Mouse (Mus musculus) macrophage (primary cell): Measurements from ENCODE around the gene Arid1b. TPM values are rescaled to one million over a fixed set of nuclear protein-coding genes. Genes with fewer than 3 reads are reported as not detected.

ENCODE experiments used
- H3K27ac ChIP-seq: fragments of 350-480 bp; formaldehyde crosslinking; 2 replicates; pipeline ENCODE4 v1.9.0; 2021
- H3K36me3 ChIP-seq: fragments of 350-480 bp; formaldehyde crosslinking; 2 replicates; pipeline ENCODE4 v1.9.0; 2021; ENCODE audit errors: inconsistent target
- H3K4me3 ChIP-seq: fragments of 350-480 bp; formaldehyde crosslinking; 2 replicates; pipeline ENCODE4 v1.9.0; 2021; ENCODE audit errors: inconsistent target
- H3K79me2 ChIP-seq: fragments of 350-480 bp; formaldehyde crosslinking; 2 replicates; pipeline ENCODE4 v1.9.0; 2021; ENCODE audit errors: inconsistent target
- WGBS: methylation state at CpG from one replicate; pipeline ENCODE4 v1.1.7; 2026; ENCODE audit warnings: inconsistent platforms; ENCODE audit not compliant: missing documents; 5-methylcytosine and 5-hydroxymethylcytosine counted together
- polyA plus RNA-seq: library from polyadenylated mRNA; stranded (reverse); fragments of 250-400 nt; gene quantifications from 3 replicates; pipeline ENCODE4 v1.2.4, GENCODE M21; 2018; ENCODE audit warnings: inconsistent platforms

Gene Arid1b
- polyA plus RNA-seq, 1 experiment from 2014 or later, result 20.1 TPM

DNA sequence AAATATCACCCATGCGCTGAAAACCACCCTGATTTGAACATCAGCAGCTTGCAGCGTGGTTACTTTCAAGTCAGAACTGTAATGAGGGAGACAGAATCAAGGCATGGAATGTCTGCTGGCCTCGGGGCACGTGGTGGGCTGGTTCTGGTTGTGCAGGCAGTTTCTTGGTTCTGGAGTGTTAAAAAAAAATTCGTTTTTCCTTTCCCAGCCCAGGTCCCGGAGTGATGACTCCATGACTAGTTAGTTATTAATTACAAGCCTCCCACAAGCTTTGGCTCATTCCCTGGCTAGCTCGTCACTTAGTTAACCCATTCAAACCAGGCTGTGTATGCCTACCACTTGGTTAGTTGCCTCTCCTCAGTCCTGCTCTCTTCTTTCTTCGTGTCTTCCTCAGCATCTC is 56.1 kb downstream of the Arid1b start:
- WGBS, result 97% methylated on average over 8 of the region's 8 CpGs
- H3K27ac ChIP-seq, result no peak overlapping the region
- peaks cover 100% of the 10 kb centered on the region; the same call in 1 of the 2 replicates for H3K79me2 ChIP-seq
- H3K4me3 ChIP-seq, result no peak overlapping the region
- no peaks in the 10 kb centered on the region for H3K36me3 ChIP-seq

DNA sequence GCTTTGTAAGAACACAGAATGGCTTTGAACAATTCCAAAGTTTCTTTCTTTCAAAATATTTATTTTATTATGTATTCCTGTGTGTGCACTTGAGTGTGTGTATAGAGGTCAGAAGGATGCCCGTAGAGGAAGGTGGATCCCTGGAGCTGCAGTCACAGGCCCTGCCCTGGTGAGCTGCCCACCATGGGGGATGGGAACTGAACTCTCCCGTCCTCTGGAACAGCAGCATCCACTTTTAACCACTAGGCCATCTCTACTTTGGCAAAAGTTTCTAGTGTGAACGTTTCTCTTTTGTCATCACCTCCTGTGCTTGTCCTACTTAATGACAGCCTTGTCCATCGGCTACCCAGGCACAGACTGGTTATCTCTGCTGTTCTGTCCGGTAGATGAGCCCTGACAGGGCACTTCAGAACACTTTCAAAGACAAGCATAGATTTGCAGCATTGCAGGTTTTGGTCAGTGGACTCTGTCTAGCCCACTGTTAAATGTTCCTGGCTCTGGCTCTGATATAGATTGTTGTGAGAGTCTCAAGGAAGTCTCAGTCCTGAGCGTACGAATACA is 56.9 kb downstream of the Arid1b start:
- Histone ChIP-seq H3K27ac (no peak overlapping the region), H3K79me2 (peaks cover 100% of the 10 kb centered on the region; the same call in 1 of the 2 replicates), H3K36me3 (no peaks in the 10 kb centered on the region), H3K4me3 (no peak overlapping the region)
- WGBS, result 89% methylated on average over 7 of the region's 7 CpGs

- H3K36me3 ChIP-seq, result no peaks in the 10 kb centered on the region
- H3K4me3 ChIP-seq, result no peak overlapping the region
- 93% methylated on average over 10 of the region's 10 CpGs for WGBS
- peaks cover 100% of the 10 kb centered on the region; the same call in 1 of the 2 replicates for H3K79me2 ChIP-seq
- H3K27ac ChIP-seq, result no peak overlapping the region
Measured at GRCm38 (mm10) chr17:5052091-5052799, 58.1 kb downstream of the Arid1b start.

GRCm38 (mm10) chr17:5052800-5053179 is 58.7 kb downstream of the Arid1b start:
- H3K79me2 ChIP-seq, result peaks cover 100% of the 10 kb centered on the region; the same call in 1 of the 2 replicates
- no peaks in the 10 kb centered on the region for H3K36me3 ChIP-seq
- WGBS, result 92% methylated on average over 4 of the region's 4 CpGs
- no peak overlapping the region for H3K27ac ChIP-seq
- H3K4me3 ChIP-seq, result no peak overlapping the region

DNA sequence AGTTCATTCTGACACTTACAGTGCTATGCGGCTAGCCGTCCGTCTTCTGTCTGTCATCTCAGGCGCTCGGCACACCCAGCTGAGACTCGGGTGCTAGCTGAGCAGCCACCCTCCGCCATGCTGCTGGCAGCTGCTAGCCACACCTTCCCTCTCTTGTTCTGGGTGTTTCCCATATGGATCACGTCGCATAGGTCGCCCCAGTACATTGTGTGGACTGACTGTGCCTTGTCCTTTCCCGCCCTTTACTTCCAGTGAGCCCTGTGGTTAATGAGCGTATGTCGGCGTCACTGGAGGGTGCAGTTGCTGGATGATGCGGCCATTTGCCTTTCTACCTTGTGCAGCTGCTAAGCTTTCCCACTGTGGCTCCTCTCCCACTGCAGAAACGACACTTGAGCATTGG is 59.1 kb downstream of the Arid1b start:
- Histone ChIP-seq H3K79me2 (peaks cover 100% of the 10 kb centered on the region; the same call in 1 of the 2 replicates), H3K4me3 (no peak overlapping the region), H3K27ac (no peak overlapping the region), H3K36me3 (no peaks in the 10 kb centered on the region)
- 83% methylated on average over 16 of the region's 16 CpGs for WGBS

DNA sequence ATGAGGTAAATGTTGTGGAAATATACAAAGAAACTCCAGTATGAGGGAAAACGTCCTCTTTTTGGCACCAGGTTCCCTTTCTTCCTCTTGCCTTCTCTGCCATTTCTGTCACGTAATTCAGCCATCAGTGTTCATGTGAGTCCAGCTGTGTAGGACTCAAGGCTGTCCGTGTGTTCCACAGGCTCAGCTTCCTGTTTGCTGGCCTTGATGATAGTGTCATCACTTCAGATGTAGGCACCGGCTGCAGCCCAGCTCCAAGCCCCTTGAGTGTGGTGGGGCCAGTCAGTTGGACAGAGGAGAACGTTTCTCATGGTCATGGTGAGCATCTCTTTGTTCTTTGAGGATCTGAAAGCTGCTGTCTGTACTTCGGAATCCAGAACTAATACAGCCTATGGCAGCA is 61.3 kb downstream of the Arid1b start:
- H3K4me3 ChIP-seq, result no peak overlapping the region
- peaks cover 100% of the 10 kb centered on the region for H3K79me2 ChIP-seq
- H3K36me3 ChIP-seq, result no peaks in the 10 kb centered on the region
- WGBS, result 62% methylated on average over 6 of the region's 6 CpGs
- H3K27ac ChIP-seq, result no peak overlapping the region

- 94% methylated on average over 4 of the region's 4 CpGs for WGBS
- peaks cover 100% of the 10 kb centered on the region for H3K79me2 ChIP-seq
- no peak overlapping the region for H3K27ac ChIP-seq
- no peaks in the 10 kb centered on the region for H3K36me3 ChIP-seq
- no peak overlapping the region for H3K4me3 ChIP-seq
Measured at GRCm38 (mm10) chr17:5056654-5057053, 62.5 kb downstream of the Arid1b start.

DNA sequence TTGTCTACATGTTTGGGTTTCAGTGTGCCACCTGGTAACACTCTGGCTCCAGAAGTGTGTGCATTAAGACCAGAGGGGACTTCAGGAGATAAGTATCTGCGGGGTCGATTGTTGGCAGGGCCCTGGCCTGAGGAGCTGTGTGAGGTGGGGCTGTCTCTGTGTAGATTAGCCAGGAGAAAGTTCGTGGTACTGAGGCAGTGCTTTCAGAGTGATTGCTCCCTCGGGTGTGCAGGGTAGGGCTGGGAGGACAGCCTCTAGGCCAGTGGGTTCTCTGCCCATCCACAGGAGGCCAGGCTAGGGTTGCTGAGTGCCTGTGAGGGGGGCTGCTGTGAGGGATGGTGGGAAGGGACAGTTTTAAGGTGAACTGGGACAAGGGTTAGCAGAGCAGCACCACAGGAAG is 63.2 kb downstream of the Arid1b start:
- WGBS, result 52% methylated on average over 4 of the region's 4 CpGs
- H3K36me3 ChIP-seq, result no peaks in the 10 kb centered on the region
- no peak overlapping the region for H3K27ac ChIP-seq
- H3K4me3 ChIP-seq, result no peak overlapping the region
- H3K79me2 ChIP-seq, result peaks cover 100% of the 10 kb centered on the region

GRCm38 (mm10) chr17:5057944-5058720 is 64.0 kb downstream of the Arid1b start:
- Histone ChIP-seq H3K27ac (no peak overlapping the region), H3K4me3 (no peak overlapping the region), H3K36me3 (no peaks in the 10 kb centered on the region), H3K79me2 (peaks cover 100% of the 10 kb centered on the region)
- 72% methylated on average over 9 of the region's 10 CpGs for WGBS

- H3K27ac ChIP-seq, result no peak overlapping the region
- peaks cover 94% of the 10 kb centered on the region for H3K79me2 ChIP-seq
- no peaks in the 10 kb centered on the region for H3K36me3 ChIP-seq
- 95% methylated on average over 9 of the region's 9 CpGs for WGBS
- H3K4me3 ChIP-seq, result no peak overlapping the region
Measured at GRCm38 (mm10) chr17:5059092-5059601, 65.0 kb downstream of the Arid1b start.

DNA sequence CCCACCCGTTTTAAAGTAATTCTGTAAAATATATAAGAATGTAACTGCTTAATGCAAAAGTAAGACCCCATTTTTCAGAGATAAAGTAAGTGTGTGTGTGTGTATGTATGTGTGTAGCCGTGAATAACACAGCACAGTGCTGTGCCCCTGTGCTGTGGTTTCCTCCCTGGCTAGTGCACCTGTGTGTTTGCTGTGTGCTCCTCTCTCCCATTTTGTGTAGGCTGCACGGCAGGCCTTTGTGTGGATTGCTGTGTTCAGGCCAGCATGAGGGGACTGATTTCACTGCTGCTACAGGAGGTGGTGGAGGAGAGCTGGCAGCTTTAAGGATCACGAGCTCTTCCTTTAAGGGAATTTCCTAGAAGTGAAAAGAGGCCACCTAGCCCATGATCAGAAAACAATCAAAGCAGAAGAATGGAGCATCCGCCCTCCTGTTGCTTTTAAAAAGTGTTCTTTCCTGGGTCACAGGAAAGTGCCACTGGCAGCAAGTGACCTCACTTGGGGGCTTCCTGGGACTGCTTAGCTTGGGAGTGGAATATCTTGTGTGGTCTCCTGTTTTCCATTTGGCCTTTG is 66.5 kb downstream of the Arid1b start:
- Histone ChIP-seq H3K36me3 (no peaks in the 10 kb centered on the region), H3K27ac (no peak overlapping the region), H3K79me2 (peaks cover 94% of the 10 kb centered on the region), H3K4me3 (no peak overlapping the region)
- WGBS, result 83% methylated on average over 5 of the region's 5 CpGs

DNA sequence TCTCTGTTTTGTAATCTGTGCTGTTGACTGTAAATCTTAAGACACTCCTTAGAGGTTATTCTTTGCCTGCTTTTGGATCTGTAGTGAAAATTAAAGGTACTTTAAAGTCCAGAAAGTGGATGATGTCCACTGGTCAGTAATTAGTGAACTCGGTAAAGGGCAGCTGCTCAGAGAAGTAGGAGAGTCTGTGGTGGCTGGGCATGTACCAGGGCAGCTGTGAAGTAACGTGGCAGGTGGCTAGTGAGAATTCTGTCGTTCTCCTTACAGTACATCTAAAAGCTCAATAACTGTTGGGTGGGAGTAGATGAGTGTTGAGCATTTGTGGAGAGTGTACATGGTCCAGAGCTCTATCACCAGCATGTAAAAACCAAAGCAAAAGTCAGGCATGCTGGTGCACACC is 67.1 kb downstream of the Arid1b start:
- Histone ChIP-seq H3K36me3 (no peaks in the 10 kb centered on the region), H3K4me3 (no peak overlapping the region), H3K27ac (no peak overlapping the region), H3K79me2 (peaks cover 94% of the 10 kb centered on the region)
- 76% methylated on average over 3 of the region's 3 CpGs for WGBS

DNA sequence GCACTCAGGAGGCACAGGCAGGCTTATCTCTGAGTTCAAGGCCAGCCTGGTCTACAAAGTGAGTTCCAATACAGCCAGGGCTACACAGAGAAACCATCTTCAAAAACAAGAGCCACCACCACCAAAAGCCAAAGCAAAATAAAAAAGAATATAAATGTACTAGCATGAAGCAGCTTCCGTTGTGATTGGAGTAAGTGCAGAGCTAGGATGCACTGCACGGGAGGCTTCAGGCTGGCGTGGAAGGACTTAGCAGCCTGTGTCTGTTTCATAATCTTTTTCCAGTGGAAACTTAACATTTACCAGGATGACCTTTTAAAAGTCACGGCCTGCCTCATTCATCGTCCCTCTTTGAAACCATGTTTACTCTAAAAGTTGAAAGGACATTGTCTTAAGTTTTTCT is 67.5 kb downstream of the Arid1b start:
- Histone ChIP-seq H3K79me2 (peaks cover 94% of the 10 kb centered on the region), H3K36me3 (no peaks in the 10 kb centered on the region), H3K4me3 (no peak overlapping the region), H3K27ac (no peak overlapping the region)
- WGBS, result 94% methylated on average over 5 of the region's 5 CpGs

- Histone ChIP-seq H3K36me3 (no peaks in the 10 kb centered on the region), H3K27ac (peak overlapping the region; percentile 34), H3K4me3 (no peak overlapping the region), H3K79me2 (peaks cover 94% of the 10 kb centered on the region)
- 15% methylated on average over 7 of the region's 9 CpGs for WGBS
Measured at GRCm38 (mm10) chr17:5063471-5064176, 69.5 kb downstream of the Arid1b start.
